Mouse (Mus musculus) forebrain, embryonic 12.5 days (tissue): ENCODE results near the gene Adora2a. TPM values are rescaled to one million over a fixed set of nuclear protein-coding genes. Genes with fewer than 3 reads are reported as not detected.
"Not testable (repeated sequence)": the region's sequence is repeated elsewhere in the genome, so short reads cannot be mapped to it uniquely, and the experiment has no call there.

Experiments used
- ATAC-seq: fragments of 200-750 bp; cut with Nextera tagmentation; 2 replicates; pipeline ENCODE4 v1.8.0; 2017; ENCODE audit warnings: moderate TSS enrichment; ENCODE audit not compliant: low FRiP score
- H3K27ac ChIP-seq: fragments of 300-500 bp; sonication (generic); 2 replicates; pipeline ENCODE4 v1.5.1; 2016; ENCODE audit warnings: mild to moderate bottlenecking
- H3K27me3 ChIP-seq: fragments of 300-500 bp; sonication (generic); 2 replicates; pipeline ENCODE4 v1.6.1; 2016; ENCODE audit warnings: mild to moderate bottlenecking
- H3K36me3 ChIP-seq: fragments of 300-500 bp; sonication (generic); replicated peaks from 2 replicates; pipeline ENCODE4 v1.6.1; 2016; ENCODE audit warnings: mild to moderate bottlenecking
- H3K4me1 ChIP-seq: fragments of 300-500 bp; sonication (generic); 2 replicates; pipeline ENCODE4 v1.6.1; 2016
- H3K4me2 ChIP-seq: fragments of 300-500 bp; sonication (generic); 2 replicates; pipeline ENCODE4 v1.6.1; 2016; ENCODE audit warnings: mild to moderate bottlenecking, moderate library complexity
- H3K4me3 ChIP-seq: fragments of 300-500 bp; sonication (generic); replicated peaks from 2 replicates; pipeline ENCODE4 v1.5.1; 2016; ENCODE audit warnings: mild to moderate bottlenecking
- H3K9ac ChIP-seq: fragments of 300-500 bp; sonication (generic); 2 replicates; pipeline ENCODE4 v1.6.1; 2016; ENCODE audit warnings: mild to moderate bottlenecking
- H3K9me3 ChIP-seq: fragments of 300-500 bp; sonication (generic); 2 replicates; pipeline ENCODE4 v1.6.1; 2016
- WGBS: fragments of 180-500 bp; shearing (Covaris S2); methylation state at CpG from one replicate; pipeline ENCODE4 v1.1.7; 2016; 5-methylcytosine and 5-hydroxymethylcytosine counted together
- polyA plus RNA-seq: library from polyadenylated mRNA; unstranded; fragments of >200 nt; fragmentation: Nextera tagmentation; extraction: Ambion mirVana; gene quantifications from 2 replicates; pipeline ENCODE4 v1.2.1, GENCODE M21; 2016

The Adora2a gene
- polyA plus RNA-seq, 1 experiment from 2014 or later, result 3.6 TPM

GRCm38 (mm10) chr10:75333176-75333776 lies 16.6 kb downstream of the Adora2a start:
- Histone ChIP-seq H3K27me3 (no peaks in the 10 kb centered on the region), H3K36me3 (no peaks in the 10 kb centered on the region), H3K9me3 (no peaks in the 10 kb centered on the region), H3K4me1 (no peaks in the 10 kb centered on the region), H3K27ac (no peak overlapping the region), H3K4me2 (no peak overlapping the region), H3K9ac (no peak overlapping the region), H3K4me3 (no peak overlapping the region)
- 90% methylated on average over 23 of the region's 23 CpGs for WGBS
- ATAC-seq, result no peak

GRCm38 (mm10) chr10:75334175-75334574 lies 17.5 kb downstream of the Adora2a start:
- ATAC-seq, result no peak
- no peaks in the 10 kb centered on the region for H3K27me3 ChIP-seq
- no peaks in the 10 kb centered on the region for H3K9me3 ChIP-seq
- H3K36me3 ChIP-seq, result no peaks in the 10 kb centered on the region
- H3K9ac ChIP-seq, result no peak overlapping the region
- H3K27ac ChIP-seq, result no peak overlapping the region
- H3K4me2 ChIP-seq, result no peak overlapping the region
- H3K4me1 ChIP-seq, result no peaks in the 10 kb centered on the region
- no peak overlapping the region for H3K4me3 ChIP-seq
- 84% methylated on average over 7 of the region's 7 CpGs for WGBS

GRCm38 (mm10) chr10:75335075-75335474 lies 18.4 kb downstream of the Adora2a start:
- Histone ChIP-seq H3K9ac (no peak overlapping the region), H3K36me3 (no peaks in the 10 kb centered on the region), H3K4me2 (no peak overlapping the region), H3K4me1 (no peaks in the 10 kb centered on the region), H3K4me3 (no peak overlapping the region), H3K9me3 (no peaks in the 10 kb centered on the region), H3K27me3 (no peaks in the 10 kb centered on the region), H3K27ac (no peak overlapping the region)
- no peak for ATAC-seq
- 96% methylated on average over 6 of the region's 6 CpGs for WGBS

- WGBS, result 88% methylated on average over 10 of the region's 10 CpGs
- no peaks in the 10 kb centered on the region for H3K27me3 ChIP-seq
- no peaks in the 10 kb centered on the region for H3K36me3 ChIP-seq
- H3K4me2 ChIP-seq, result no peak overlapping the region
- H3K4me1 ChIP-seq, result no peaks in the 10 kb centered on the region
- no peak for ATAC-seq
- no peak overlapping the region for H3K9ac ChIP-seq
- H3K4me3 ChIP-seq, result no peak overlapping the region
- no peak overlapping the region for H3K27ac ChIP-seq
- no peaks in the 10 kb centered on the region for H3K9me3 ChIP-seq
These were observed 20.6 kb downstream of the Adora2a start for GRCm38 (mm10) chr10:75337231-75337630.

- WGBS, result 92% methylated on average over 5 of the region's 5 CpGs
- H3K9me3 ChIP-seq, result no peaks in the 10 kb centered on the region
- H3K27me3 ChIP-seq, result no peaks in the 10 kb centered on the region
- H3K4me1 ChIP-seq, result no peaks in the 10 kb centered on the region
- no peak overlapping the region for H3K27ac ChIP-seq
- H3K36me3 ChIP-seq, result no peaks in the 10 kb centered on the region
- no peak overlapping the region for H3K4me3 ChIP-seq
- ATAC-seq, result no peak
- H3K9ac ChIP-seq, result no peak overlapping the region
- no peak overlapping the region for H3K4me2 ChIP-seq
These were observed 22.2 kb downstream of the Adora2a start for GRCm38 (mm10) chr10:75338852-75339251.

GRCm38 (mm10) chr10:75339377-75339776 lies 22.7 kb downstream of the Adora2a start:
- Histone ChIP-seq H3K27me3 (no peaks in the 10 kb centered on the region), H3K4me3 (no peak overlapping the region), H3K4me1 (no peaks in the 10 kb centered on the region), H3K9me3 (no peaks in the 10 kb centered on the region), H3K36me3 (no peaks in the 10 kb centered on the region), H3K9ac (no peak overlapping the region), H3K4me2 (no peak overlapping the region), H3K27ac (no peak overlapping the region)
- no peak for ATAC-seq
- 87% methylated on average over 7 of the region's 7 CpGs for WGBS

- 0 out of 2 replicates have a peak, but pooled peaks cover 4% of the 10 kb centered on the region for H3K9me3 ChIP-seq
- no peaks in the 10 kb centered on the region for H3K36me3 ChIP-seq
- H3K4me2 ChIP-seq, result no peak overlapping the region
- H3K4me3 ChIP-seq, result no peak overlapping the region
- H3K4me1 ChIP-seq, result no peaks in the 10 kb centered on the region
- H3K27ac ChIP-seq, result no peak overlapping the region
- WGBS, result 40% methylated on average over 8 of the region's 8 CpGs
- no peaks in the 10 kb centered on the region for H3K27me3 ChIP-seq
- no peak for ATAC-seq
- no peak overlapping the region for H3K9ac ChIP-seq
These were observed 25.3 kb downstream of the Adora2a start for GRCm38 (mm10) chr10:75341936-75342335.

- not testable (repeated sequence) for H3K4me3 ChIP-seq, ATAC-seq
- WGBS, result 76% methylated on average over 1 of the region's 1 CpGs
These were observed 27.9 kb downstream of the Adora2a start for GRCm38 (mm10) chr10:75344563-75344962.

GRCm38 (mm10) chr10:75345265-75345664 lies 28.6 kb downstream of the Adora2a start:
- no peaks in the 10 kb centered on the region for H3K27me3 ChIP-seq
- 55% methylated on average over 2 of the region's 2 CpGs for WGBS
- no peak overlapping the region for H3K4me2 ChIP-seq
- no peak overlapping the region for H3K9ac ChIP-seq
- 0 out of 2 replicates have a peak, but pooled peaks cover 4% of the 10 kb centered on the region for H3K9me3 ChIP-seq
- H3K36me3 ChIP-seq, result no peaks in the 10 kb centered on the region
- H3K4me1 ChIP-seq, result no peaks in the 10 kb centered on the region
- H3K4me3 ChIP-seq, result no peak overlapping the region
- H3K27ac ChIP-seq, result no peak overlapping the region
- ATAC-seq, result no peak

More at GRCm38 (mm10) chr10:75344563-75344962, 27.9 kb downstream of the Adora2a start:
- H3K36me3 ChIP-seq, H3K4me1 ChIP-seq, H3K27me3 ChIP-seq, H3K27ac ChIP-seq, H3K9me3 ChIP-seq, H3K4me2 ChIP-seq, H3K9ac ChIP-seq: not testable (repeated sequence)

GRCm38 (mm10) chr10:75350564-75350963 lies 33.9 kb downstream of the Adora2a start:
- no peak for ATAC-seq
- Histone ChIP-seq H3K27ac (no peak overlapping the region), H3K4me2 (no peak overlapping the region), H3K36me3 (no peaks in the 10 kb centered on the region), H3K9me3 (0 out of 2 replicates have a peak, but pooled peaks cover 4% of the 10 kb centered on the region), H3K4me1 (no peaks in the 10 kb centered on the region), H3K9ac (no peak overlapping the region), H3K27me3 (no peaks in the 10 kb centered on the region), H3K4me3 (no peak overlapping the region)
- 88% methylated on average over 5 of the region's 5 CpGs for WGBS

- H3K4me3 ChIP-seq, result no peak overlapping the region
- 92% methylated on average over 12 of the region's 12 CpGs for WGBS
- H3K4me2 ChIP-seq, result no peak overlapping the region
- no peaks in the 10 kb centered on the region for H3K4me1 ChIP-seq
- ATAC-seq, result no peak
- no peaks in the 10 kb centered on the region for H3K9me3 ChIP-seq
- H3K27ac ChIP-seq, result no peak overlapping the region
- H3K27me3 ChIP-seq, result no peaks in the 10 kb centered on the region
- H3K36me3 ChIP-seq, result no peaks in the 10 kb centered on the region
- no peak overlapping the region for H3K9ac ChIP-seq
These were observed 35.9 kb downstream of the Adora2a start for GRCm38 (mm10) chr10:75352541-75352940.

- not testable (repeated sequence) for H3K27me3 ChIP-seq, H3K36me3 ChIP-seq, ATAC-seq, H3K9ac ChIP-seq, H3K4me3 ChIP-seq, H3K4me2 ChIP-seq, H3K27ac ChIP-seq, H3K9me3 ChIP-seq, H3K4me1 ChIP-seq
- 74% methylated on average over 9 of the region's 9 CpGs for WGBS
These were observed 37.2 kb downstream of the Adora2a start for GRCm38 (mm10) chr10:75353838-75354241.

- H3K4me1 ChIP-seq, result no peaks in the 10 kb centered on the region
- no peak overlapping the region for H3K4me3 ChIP-seq
- H3K4me2 ChIP-seq, result no peak overlapping the region
- H3K27me3 ChIP-seq, result no peaks in the 10 kb centered on the region
- ATAC-seq, result no peak
- no peaks in the 10 kb centered on the region for H3K9me3 ChIP-seq
- H3K27ac ChIP-seq, result no peak overlapping the region
- WGBS, result 80% methylated on average over 4 of the region's 4 CpGs
- H3K9ac ChIP-seq, result no peak overlapping the region
- H3K36me3 ChIP-seq, result no peaks in the 10 kb centered on the region
These were observed 38.7 kb downstream of the Adora2a start for GRCm38 (mm10) chr10:75355341-75355740.
